Mouse (Mus musculus) lung, adult 2 months (tissue): Measurements from ENCODE around the gene G3bp2. TPM values are rescaled to one million over a fixed set of nuclear protein-coding genes. Genes with fewer than 3 reads are reported as not detected.

Experiments
- DNase-seq: peaks from one replicate; pipeline ENCODE4 v3.0.0; 2022
- H3K4me1 ChIP-seq: fragments of 200-500 bp; 2 replicates; pipeline ENCODE4 v1.6.1; 2011; ENCODE audit warnings: low read length; ENCODE audit not compliant: control insufficient read depth, insufficient read depth
- H3K4me3 ChIP-seq: fragments of 200-500 bp; replicated peaks from 2 replicates; pipeline ENCODE3; 2011; ENCODE audit warnings: low read depth, mild to moderate bottlenecking, control low read depth, low read length; ENCODE audit errors: extremely low read depth
- CTCF ChIP-seq: fragments of 200-500 bp; IDR thresholded peaks from 2 replicates; pipeline ENCODE4 v1.5.1; 2011; ENCODE audit warnings: mild to moderate bottlenecking, low read length, control low read depth; ENCODE audit not compliant: insufficient read depth
- POLR2A ChIP-seq: fragments of 200-500 bp; IDR thresholded peaks from 2 replicates; pipeline ENCODE4 v1.6.1; 2011; ENCODE audit warnings: low read depth, mild to moderate bottlenecking, control low read depth, low read length, borderline replicate concordance; ENCODE audit errors: extremely low read depth
- WGBS: fragments of 180-500 bp; shearing (Covaris S2); methylation state at CpG from one replicate; pipeline ENCODE4 v1.1.7; 2018; 5-methylcytosine and 5-hydroxymethylcytosine counted together
- polyA plus RNA-seq: library from polyadenylated mRNA; depleted of rRNA; stranded (reverse); fragments of >200 nt; gene quantifications from 2 replicates; pipeline ENCODE4 v1.2.3, GENCODE M21; 2012

The G3bp2 gene
- polyA plus RNA-seq, 1 experiment, result 17.2 TPM

DNA sequence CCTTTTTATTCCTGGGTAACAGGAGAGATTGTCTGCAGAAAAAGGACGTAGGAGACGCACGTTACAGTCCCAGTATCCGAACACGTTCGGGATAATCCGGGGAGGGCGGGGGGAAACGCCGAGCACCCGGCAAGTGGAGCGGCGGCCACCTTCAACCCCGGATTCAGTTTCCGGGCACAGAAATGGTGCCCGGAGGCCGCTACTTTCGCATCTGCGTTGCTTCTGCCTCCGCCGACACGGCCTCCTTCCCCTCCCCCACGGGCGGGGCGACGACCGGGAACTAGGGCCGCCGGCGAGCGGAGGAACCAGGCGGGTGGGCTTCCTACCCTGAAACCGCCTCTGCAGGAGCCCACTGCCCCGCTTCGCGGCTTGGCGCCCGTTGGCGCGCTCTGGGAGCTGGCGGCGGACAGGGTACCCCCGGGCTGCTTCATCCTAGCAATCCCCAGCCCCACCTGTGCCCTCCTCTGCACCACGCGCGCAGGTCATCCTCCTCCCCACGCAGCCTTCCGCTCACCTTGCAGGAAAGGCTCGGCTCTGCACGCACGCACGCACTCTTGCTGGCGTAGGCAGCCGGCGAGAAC lies 608 bp downstream of the G3bp2 start:
- H3K4me3 ChIP-seq, result peak overlapping the region; percentile 98
- no peak for DNase-seq
- under 1% methylated on average over 55 of the region's 55 CpGs for WGBS
- TF ChIP-seq POLR2A (0 out of 2 replicates have a peak, but pooled peaks have one; percentile 34), CTCF (no peak)
- peaks cover 10% of the 10 kb centered on the region for H3K4me1 ChIP-seq

DNA sequence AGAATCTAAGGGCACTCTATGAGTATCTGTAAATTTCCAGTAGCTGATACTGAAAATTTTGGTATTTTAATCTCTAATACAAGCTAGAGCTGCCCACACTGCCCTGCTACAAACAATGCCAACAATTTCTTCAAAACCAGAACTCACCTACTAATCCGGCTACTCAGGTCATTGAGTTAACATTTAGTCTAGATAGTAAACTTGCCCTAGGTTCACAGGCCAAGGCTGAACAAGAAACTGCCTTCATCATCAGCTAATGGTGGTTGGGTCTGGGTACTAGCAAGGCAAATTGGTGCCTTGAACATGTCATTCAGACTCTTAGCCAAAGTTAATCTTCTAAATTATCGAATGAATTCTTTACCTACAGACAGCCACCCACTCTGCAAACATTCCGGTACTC lies 2.2 kb downstream of the G3bp2 start:
- WGBS, result 60% methylated on average over 3 of the region's 3 CpGs
- H3K4me1 ChIP-seq, result peaks cover 10% of the 10 kb centered on the region
- TF ChIP-seq CTCF (no peak), POLR2A (no peak)
- DNase-seq, result no peak
- H3K4me3 ChIP-seq, result no peak overlapping the region

DNA sequence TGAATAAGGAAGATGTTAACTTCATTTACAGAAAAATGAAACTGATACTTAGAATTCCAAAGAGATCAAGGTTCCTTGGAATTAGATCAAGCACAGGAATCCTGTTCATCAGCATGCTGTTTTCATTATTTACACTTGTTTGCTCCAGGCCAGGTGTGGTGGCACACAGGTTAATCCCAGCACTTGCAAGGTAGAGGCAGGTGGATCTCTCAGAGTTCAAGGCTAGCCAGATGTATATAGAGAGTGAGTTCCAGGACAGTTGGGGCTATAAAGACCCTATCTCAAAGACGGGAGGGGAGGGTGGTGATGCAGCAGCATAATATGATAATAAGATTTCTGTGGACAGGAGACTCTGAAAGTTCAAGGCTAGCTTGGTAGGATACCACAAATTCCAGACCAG lies 3.1 kb downstream of the G3bp2 start:
- Histone ChIP-seq H3K4me3 (no peak overlapping the region), H3K4me1 (peaks cover 10% of the 10 kb centered on the region)
- no peak for TF ChIP-seq POLR2A
- no peak for TF ChIP-seq CTCF
- DNase-seq, result no peak
- WGBS, result 66% methylated on average over 1 of the region's 1 CpGs

DNA sequence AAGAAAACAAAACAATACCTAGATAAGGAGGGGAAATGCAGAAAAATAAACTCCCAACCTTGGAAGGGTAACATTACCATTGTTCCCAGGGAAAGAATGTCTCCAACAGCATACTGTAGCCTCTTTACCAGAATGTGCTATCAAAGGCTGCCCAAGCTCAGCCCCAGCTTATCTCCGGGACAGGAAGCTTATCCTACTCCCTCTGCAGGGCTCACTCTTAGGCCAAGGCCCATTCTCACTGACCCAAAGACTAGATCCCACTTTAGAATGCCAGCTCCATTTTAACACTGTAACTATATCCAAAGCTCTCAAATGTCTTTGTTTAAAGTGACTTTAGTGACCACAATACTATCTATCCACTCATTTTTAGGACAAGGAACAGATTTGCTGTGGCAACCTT lies 4.2 kb downstream of the G3bp2 start:
- no peak for DNase-seq
- H3K4me3 ChIP-seq, result no peak overlapping the region
- no peak for TF ChIP-seq CTCF
- peaks cover 10% of the 10 kb centered on the region for H3K4me1 ChIP-seq
- WGBS, result 45% methylated on average over 1 of the region's 1 CpGs

DNA sequence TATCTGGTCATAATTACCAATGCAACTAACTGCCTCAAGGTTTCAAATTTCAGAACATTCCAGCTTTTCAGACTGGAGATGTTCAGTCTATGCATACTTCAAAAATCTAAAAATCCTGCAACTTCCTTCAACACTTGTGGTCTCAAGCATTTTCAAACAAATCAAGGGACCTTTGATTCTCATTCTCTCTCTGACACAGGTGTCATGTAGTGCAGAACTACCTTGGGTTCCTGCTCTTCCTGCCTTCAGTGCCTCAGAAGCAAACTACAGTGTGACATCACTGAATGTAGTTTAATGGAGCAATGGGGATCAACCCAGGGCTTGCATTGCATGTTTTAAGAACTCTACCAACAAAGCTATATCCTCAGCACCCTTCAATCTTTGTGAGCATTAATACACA lies 4.8 kb downstream of the G3bp2 start:
- no peak for DNase-seq
- TF ChIP-seq POLR2A, result no peak
- TF ChIP-seq CTCF, result no peak
- Histone ChIP-seq H3K4me3 (no peak overlapping the region), H3K4me1 (peaks cover 10% of the 10 kb centered on the region)

DNA sequence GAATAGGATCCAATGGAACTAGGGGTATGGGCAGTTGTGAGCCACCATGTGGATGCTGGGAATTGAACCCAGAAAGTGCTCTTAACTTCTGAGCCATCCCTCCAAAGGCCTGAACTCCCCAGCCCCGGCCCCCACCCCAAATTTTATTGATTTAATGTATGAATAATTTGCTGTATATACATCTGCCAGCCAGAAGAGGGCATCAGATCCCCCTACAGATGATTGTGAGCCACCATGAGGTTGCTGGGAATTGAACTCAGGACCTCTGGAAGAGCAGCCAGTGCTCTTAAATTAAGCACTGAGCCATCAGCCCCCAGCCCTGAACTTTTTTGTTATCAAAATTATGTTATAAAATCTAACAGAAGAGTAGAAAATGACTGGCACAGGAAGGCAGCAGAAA lies 7.2 kb downstream of the G3bp2 start:
- no peak for TF ChIP-seq CTCF
- no peak for TF ChIP-seq POLR2A
- DNase-seq, result no peak
- Histone ChIP-seq H3K4me1 (peaks cover 3% of the 10 kb centered on the region), H3K4me3 (no peak overlapping the region)
- 89% methylated on average over 1 of the region's 1 CpGs for WGBS

DNA sequence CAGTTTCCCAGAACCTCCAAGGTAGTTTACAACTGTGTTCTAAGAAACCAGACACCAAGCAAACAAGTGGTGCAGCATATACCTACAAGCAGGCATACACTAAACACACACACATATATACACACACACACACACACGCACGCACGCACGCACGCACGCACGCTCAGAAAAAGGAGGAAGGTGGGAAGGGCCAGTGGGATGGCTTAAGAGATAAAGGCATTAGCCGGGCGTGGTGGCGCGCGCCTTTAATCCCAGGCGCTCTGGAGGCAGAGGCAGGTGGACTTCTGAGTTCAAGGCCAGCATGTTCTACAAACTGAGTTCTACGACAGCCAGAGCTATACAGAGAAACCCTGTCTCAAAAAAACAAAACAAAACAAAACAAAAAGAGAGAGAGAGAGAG lies 9.5 kb downstream of the G3bp2 start:
- no peak for TF ChIP-seq POLR2A
- no peak for TF ChIP-seq CTCF
- WGBS, result 88% methylated on average over 14 of the region's 14 CpGs
- no peak overlapping the region for H3K4me3 ChIP-seq
- DNase-seq, result no peak
- no peaks in the 10 kb centered on the region; the same call in none of the 2 replicates for H3K4me1 ChIP-seq

DNA sequence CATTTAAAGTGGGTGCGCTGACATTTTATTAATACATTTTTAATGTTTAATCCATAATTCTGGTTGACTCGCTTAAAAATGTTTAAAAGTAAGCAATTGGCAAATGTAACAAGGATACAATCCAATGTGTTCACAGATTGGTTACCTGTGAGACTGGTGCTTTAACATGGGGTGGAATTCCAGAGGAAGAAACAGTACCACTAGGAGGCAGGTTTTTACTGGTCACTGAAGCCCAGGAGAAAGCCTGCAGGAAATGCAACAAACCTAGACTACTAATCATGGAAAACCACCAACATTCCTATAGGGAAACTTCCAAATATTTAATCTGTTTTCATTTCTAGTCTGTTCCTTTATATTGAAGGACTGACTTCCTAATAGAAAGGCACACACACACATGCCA lies 20.3 kb downstream of the G3bp2 start:
- no peak for DNase-seq
- H3K4me1 ChIP-seq, result no peaks in the 10 kb centered on the region
- TF ChIP-seq POLR2A (no peak), CTCF (no peak)
- WGBS, result 97% methylated on average over 2 of the region's 2 CpGs
- H3K4me3 ChIP-seq, result no peak overlapping the region

DNA sequence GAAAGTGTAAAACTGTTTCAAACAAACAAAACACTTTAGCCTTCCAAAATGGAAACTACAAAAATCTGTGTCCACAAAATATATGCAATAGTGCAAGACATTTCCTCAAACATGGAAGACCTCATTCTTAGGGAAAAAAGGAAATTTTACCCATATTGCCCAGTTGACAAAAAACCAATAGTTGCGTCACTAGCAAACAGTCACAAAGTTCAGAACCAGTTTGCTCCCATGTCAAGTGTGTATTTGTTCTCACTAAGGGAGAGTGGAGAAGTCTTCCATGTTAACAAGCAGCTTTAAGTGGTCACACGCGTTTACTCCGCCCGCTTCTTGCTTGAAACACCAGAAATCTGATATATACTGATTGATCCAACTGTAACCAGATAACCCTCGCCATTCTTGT lies 30.7 kb downstream of the G3bp2 start:
- 76% methylated on average over 6 of the region's 6 CpGs for WGBS
- DNase-seq, result no peak
- TF ChIP-seq CTCF, result no peak
- no peak for TF ChIP-seq POLR2A
- no peak overlapping the region for H3K4me3 ChIP-seq
- no peaks in the 10 kb centered on the region for H3K4me1 ChIP-seq

DNA sequence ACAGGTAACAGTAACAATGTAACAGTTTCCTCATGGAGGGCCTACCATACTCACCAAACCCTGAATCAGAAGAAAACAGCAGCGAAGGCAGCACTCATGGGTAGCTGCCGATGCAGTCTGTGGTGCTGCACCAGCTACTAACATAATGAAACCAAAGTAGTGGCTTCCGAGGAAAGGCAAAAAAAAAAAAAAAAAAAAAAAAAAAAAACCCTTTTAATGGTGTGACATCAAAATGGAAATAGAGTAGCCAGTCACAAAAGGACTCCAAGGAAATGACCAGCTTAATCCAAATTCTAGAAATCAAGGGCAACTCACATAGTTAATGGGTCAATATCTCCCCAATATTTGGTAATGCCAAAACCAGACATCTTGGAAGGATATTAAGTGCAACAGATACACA lies 33.1 kb downstream of the G3bp2 start:
- TF ChIP-seq POLR2A (no peak), CTCF (no peak)
- Histone ChIP-seq H3K4me3 (no peak overlapping the region), H3K4me1 (no peaks in the 10 kb centered on the region)
- WGBS, result 74% methylated on average over 3 of the region's 3 CpGs
- no peak for DNase-seq

DNA sequence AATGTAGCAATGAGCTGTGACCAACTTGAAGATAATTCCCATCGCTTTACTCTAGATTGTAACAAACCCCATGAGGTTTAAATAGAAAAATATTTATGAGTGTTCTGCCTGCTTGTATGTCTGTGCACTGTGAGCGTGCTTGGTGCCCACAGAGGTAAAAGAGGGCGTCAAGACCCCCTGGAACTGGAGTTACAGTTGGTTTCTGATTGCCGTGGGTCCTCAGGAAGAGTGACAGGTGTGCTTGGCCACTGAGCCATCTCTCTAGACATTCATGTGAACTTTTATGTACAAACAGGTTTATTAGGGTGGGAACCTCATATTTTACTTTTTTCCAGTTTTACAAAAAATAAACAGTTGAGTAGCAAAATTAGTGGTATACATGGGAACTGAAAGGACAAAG lies 39.7 kb downstream of the G3bp2 start, which contains the start of gene Cdkl2:
Cdkl2 (minus strand) TSS at position 101 of the 400 bp plus-strand sequence.
- no peak for DNase-seq
- TF ChIP-seq POLR2A (no peak), CTCF (no peak)
- Histone ChIP-seq H3K4me1 (peaks cover 2% of the 10 kb centered on the region), H3K4me3 (peak within 1 kb of the TSS; percentile 80)
- WGBS, result 70% methylated on average over 4 of the region's 4 CpGs
